15 mouse cellular contexts compared by ENCODE assay signal in genomic region chr4:108253317-108253716, GRCm38 (mm10). TPM values are rescaled to one million over a fixed set of nuclear protein-coding genes. Genes with fewer than 3 reads are reported as not detected.
A peak's percentile ranks its signal among the peaks of the same experiment; 100 is the strongest.
DNase-seq lines count a peak whose midpoint lies in the region; ATAC-seq and TF ChIP-seq lines count a peak whose summit lies in the region.
"Had no signal": no experiment of that assay in that cellular context is flagged by ENCODE, and none has a peak within 500 bp of the region (broad histone marks: within the 10 kb centered on the region; RNA-seq: fewer than 3 reads in every experiment).

No protein-coding gene starts in this region.

- intact Hi-C loops in gastrocnemius, adult 2 months (cut with DNase I): loop anchor here (5.0 kb wide), 1 partner anchor 74 kb away; the partner anchor contains the start of gene Coa7
- intact Hi-C loops in gastrocnemius, postnatal 14 days (cut with DNase I; ENCODE audit: low total_unique reads): no loop called here

- H3K4me3 ChIP-seq in gastrocnemius, adult 2 months: no peak overlapping the region
- no peak overlapping the region for H3K4me3 ChIP-seq in liver, adult 2 months (ENCODE audit: insufficient read depth, low read depth, low read length)
- H3K4me3 ChIP-seq in liver, embryonic 12.5 days: no peak overlapping the region
- H3K4me3 ChIP-seq: embryonic facial prominence, embryonic 10.5 days; hindbrain, embryonic 13.5 days; limb, embryonic 12.5 days; megakaryocyte, embryonic 14.5 days; neural tube, embryonic 13.5 days had no signal

- peaks cover 44% of the 10 kb centered on the region for H3K36me3 ChIP-seq in liver, adult 2 months (ENCODE audit: control insufficient read depth, insufficient read depth, low read length)
- peaks cover 54% of the 10 kb centered on the region for H3K36me3 ChIP-seq in liver, embryonic 12.5 days

- H3K4me2 ChIP-seq in liver, embryonic 12.5 days: no peak overlapping the region
- H3K4me2 ChIP-seq: hindbrain, embryonic 13.5 days; limb, embryonic 12.5 days; neural tube, embryonic 13.5 days had no signal

- H3K27me3 ChIP-seq in liver, adult 2 months (ENCODE audit: control insufficient read depth, insufficient read depth, low read length): no peaks in the 10 kb centered on the region
- no peaks in the 10 kb centered on the region for H3K27me3 ChIP-seq in liver, embryonic 12.5 days (replicated peaks)
- H3K27me3 ChIP-seq: hindbrain, embryonic 13.5 days; limb, embryonic 12.5 days; megakaryocyte, embryonic 14.5 days; neural tube, embryonic 13.5 days had no signal

- H3K79me2 ChIP-seq in liver, adult 2 months (ENCODE audit: control insufficient read depth, insufficient read depth, low read length): no peaks in the 10 kb centered on the region

- no peaks in the 10 kb centered on the region for H3K4me1 ChIP-seq in liver, adult 2 months (ENCODE audit: control insufficient read depth, insufficient read depth, low read length)
- no peaks in the 10 kb centered on the region for H3K4me1 ChIP-seq in liver, embryonic 12.5 days
- H3K4me1 ChIP-seq: embryonic facial prominence, embryonic 10.5 days; hindbrain, embryonic 13.5 days; limb, embryonic 12.5 days; neural tube, embryonic 13.5 days had no signal

- H3K27ac ChIP-seq in gastrocnemius, adult 2 months: no peak overlapping the region
- H3K27ac ChIP-seq in liver, adult 2 months (replicated peaks; ENCODE audit: insufficient read depth, low read depth, low read length): no peak overlapping the region
- no peak overlapping the region for H3K27ac ChIP-seq in liver, embryonic 12.5 days
- H3K27ac ChIP-seq: embryonic facial prominence, embryonic 10.5 days; hindbrain, embryonic 13.5 days; limb, embryonic 12.5 days; neural tube, embryonic 13.5 days had no signal

- WGBS in liver, adult 2 months: 91% methylated on average over 6 of the region's 6 CpGs
- WGBS in liver, embryonic 12.5 days (ENCODE audit: insufficient replicate concordance): 81% methylated on average over 6 of the region's 6 CpGs

- H3K9me3 ChIP-seq in liver, embryonic 12.5 days (replicated peaks): no peaks in the 10 kb centered on the region
- H3K9me3 ChIP-seq: embryonic facial prominence, embryonic 10.5 days; hindbrain, embryonic 13.5 days; megakaryocyte, embryonic 14.5 days; neural tube, embryonic 13.5 days had no signal

- peak; percentile 54 for TF ChIP-seq CTCF in gastrocnemius, adult 2 months (IDR thresholded peaks at IDR 0.05)
- TF ChIP-seq CTCF in liver, adult 2 months (IDR thresholded peaks at IDR 0.05; ENCODE audit: low read depth, low read length): peak; percentile 72

- no peak for ATAC-seq in liver, embryonic 12.5 days
- ATAC-seq: forebrain, embryonic 14.5 days had no signal

- no peak for DNase-seq in gastrocnemius, adult 2 months
- no peak for DNase-seq in gastrocnemius, postnatal 14 days
- no peak for DNase-seq in liver, adult 2 months (ENCODE audit: extremely low read depth, low read depth, low spot score)
- DNase-seq in CD4-positive helper T cell, adult 2 months (ENCODE audit: low read depth, low spot score): peak; percentile 7
- peak; percentile 22 for DNase-seq in naive thymus-derived CD4-positive, alpha-beta T cell, adult 2 months (ENCODE audit: low read depth)
- no peak for DNase-seq in T-cell, adult 2 months (ENCODE audit: low spot score)
- DNase-seq in frontal cortex, postnatal 25 days (ENCODE audit: low spot score in 2 of 2): no peak
- DNase-seq: cerebellum, adult 11-12 months had no signal

- no peak overlapping the region for H3K9ac ChIP-seq in liver, adult 2 months (ENCODE audit: low read depth, low read length)
- no peak overlapping the region for H3K9ac ChIP-seq in liver, embryonic 12.5 days
- H3K9ac ChIP-seq: hindbrain, embryonic 13.5 days; limb, embryonic 12.5 days; neural tube, embryonic 13.5 days had no signal

- TF ChIP-seq POLR2A in liver, adult 2 months (IDR thresholded peaks at IDR 0.05; ENCODE audit: extremely low read depth, insufficient read depth, low read length): no peak

RNA-seq across cellular contexts. Expression of gene Zyg11a, which starts 35.5 kb away (rescaled TPM):
- total RNA-seq in gastrocnemius, adult 2 months (2021): under 1 TPM; 0.50 to 0.54 TPM
- total RNA-seq in gastrocnemius, postnatal 14 days (2021): under 1 TPM; 0.37 to 0.66 TPM
- 5.9 and 7.1 TPM in 2 replicates for total RNA-seq in liver, adult 2 months (2014; rRNA removed)
- 3.0 and 6.7 TPM in 2 replicates for polyA plus RNA-seq in liver, adult 2 months (2012; rRNA removed)
- 0.07 and 0.08 TPM in 2 replicates for polyA plus RNA-seq in liver, embryonic 12.5 days (2016; fragmentation: Nextera tagmentation; extraction: Ambion mirVana)
- polyA plus RNA-seq: embryonic facial prominence, embryonic 10.5 days; forebrain, embryonic 14.5 days; hindbrain, embryonic 13.5 days; limb, embryonic 12.5 days; neural tube, embryonic 13.5 days had no signal

RNA-seq across cellular contexts. Expression of gene Zyg11b, which starts 47.6 kb away (rescaled TPM):
- 10 to 100 TPM; 50.8 to 56.0 TPM for total RNA-seq in gastrocnemius, adult 2 months (2021)
- 10 to 100 TPM; 37.7 to 38.7 TPM for total RNA-seq in gastrocnemius, postnatal 14 days (2021)
- 25.4 and 28.8 TPM in 2 replicates for total RNA-seq in liver, adult 2 months (2014; rRNA removed)
- 5.8 and 6.4 TPM in 2 replicates for polyA plus RNA-seq in liver, adult 2 months (2012; rRNA removed)
- polyA plus RNA-seq in liver, embryonic 12.5 days (2016; fragmentation: Nextera tagmentation; extraction: Ambion mirVana): 4.0 and 4.5 TPM in 2 replicates

Comparison
In these comparisons a context has a peak if more than half of its experiments do, and no peak if none do; other contexts are left out.
1. DNase-seq: peak in CD4-positive helper T cell, adult 2 months (single experiment) and naive thymus-derived CD4-positive, alpha-beta T cell, adult 2 months (single experiment); none in gastrocnemius, adult 2 months (single experiment), gastrocnemius, postnatal 14 days (single experiment), liver, adult 2 months (single experiment), T-cell, adult 2 months (single experiment) and frontal cortex, postnatal 25 days (0 of 2).